Mouse (Mus musculus) spleen, adult 2 months (tissue): Measurements from ENCODE around the gene Hoxb6.

Experiments
- CTCF ChIP-seq: fragments of 200-500 bp; IDR thresholded peaks from 2 replicates; pipeline ENCODE4 v1.5.1; 2011; ENCODE audit warnings: mild to moderate bottlenecking, inconsistent platforms; ENCODE audit not compliant: insufficient read depth, insufficient read length, insufficient replicate concordance; ENCODE audit errors: extremely low read depth
- POLR2A ChIP-seq: fragments of 200-500 bp; IDR thresholded peaks from 2 replicates; pipeline ENCODE4 v1.6.1; 2011; ENCODE audit warnings: low read depth, low read length, inconsistent platforms

- TF ChIP-seq CTCF (no peak), POLR2A (no peak)
These were observed 49.7 kb downstream of the Hoxb6 start for GRCm38 (mm10) chr11:96341701-96342575.
